ENCODE assay signal across 27 mouse cellular contexts in the genomic region with DNA sequence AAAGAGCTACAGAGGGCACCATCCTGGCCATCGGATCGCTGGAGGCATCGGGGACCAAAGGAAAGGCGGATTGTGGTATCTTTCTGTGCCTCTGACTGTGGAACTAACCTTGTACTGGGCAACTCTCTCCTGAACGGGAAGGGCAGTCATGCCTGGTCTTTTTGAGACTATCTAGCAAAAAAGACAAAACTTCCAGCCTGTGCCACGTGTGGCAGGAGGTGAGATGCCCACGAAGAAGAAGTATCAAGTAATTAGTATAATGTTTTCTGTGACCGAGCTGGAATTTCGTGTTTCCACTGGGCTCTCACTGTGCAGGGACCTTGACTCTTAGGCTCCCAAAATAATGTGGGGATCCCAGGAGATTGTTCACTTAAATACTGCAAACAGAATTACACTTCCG. TPM values are rescaled to one million over a fixed set of nuclear protein-coding genes. Genes with fewer than 3 reads are reported as not detected.
"Had no signal": no experiment of that assay in that cellular context is flagged by ENCODE, and none has a peak within 500 bp of the region (broad histone marks: within the 10 kb centered on the region; RNA-seq: fewer than 3 reads in every experiment).

No protein-coding gene starts in this region.

- ATAC-seq: intestine, embryonic 16.5 days; midbrain, embryonic 13.5 days had no signal

- H3K4me2 ChIP-seq: liver, embryonic 13.5 days; midbrain, embryonic 13.5 days; stomach, embryonic 15.5 days had no signal

- H3K9me3 ChIP-seq: liver, embryonic 13.5 days; midbrain, embryonic 13.5 days; stomach, embryonic 15.5 days had no signal

- H3K4me3 ChIP-seq: liver, embryonic 13.5 days; midbrain, embryonic 13.5 days; stomach, embryonic 15.5 days had no signal

- H3K9ac ChIP-seq: liver, embryonic 13.5 days; midbrain, embryonic 13.5 days; stomach, embryonic 15.5 days had no signal

- H3K27ac ChIP-seq: liver, embryonic 13.5 days; midbrain, embryonic 13.5 days; stomach, embryonic 15.5 days had no signal

- DNase-seq: kidney, adult 18-20 months; kidney, adult 9 months; kidney, postnatal 14 days; left cerebral cortex, postnatal 4 days; liver, embryonic 13.5 days; lung, adult 2 months; lung, postnatal 14 days; lung, postnatal 4 days; right cerebral cortex, adult 18-20 months; right cerebral cortex, postnatal 14 days; right cerebral cortex, postnatal 4 days; thymus, postnatal 25 days had no signal

- H3K36me3 ChIP-seq: liver, embryonic 13.5 days; midbrain, embryonic 13.5 days; stomach, embryonic 15.5 days had no signal

RNA-seq across cellular contexts. Expression of a gene that starts 4.4 kb away (rescaled TPM):
- total RNA-seq: layer of hippocampus, adult 18-20 months; layer of hippocampus, postnatal 14 days; left cerebral cortex, adult 8-10 months; left cerebral cortex, postnatal 14 days; left cerebral cortex, postnatal 4 days; liver, adult 2 months; megakaryocyte progenitor cell, adult 5-6 weeks; megakaryocyte-erythroid progenitor cell, adult 5-6 weeks had no signal
- polyA plus RNA-seq: intestine, embryonic 16.5 days; kidney, embryonic 16.5 days; limb, embryonic 14.5 days; liver, embryonic 13.5 days; liver, embryonic 16.5 days; lung, embryonic 16.5 days; midbrain, embryonic 13.5 days; neural tube, embryonic 14.5 days had no signal
